Mouse (Mus musculus): Measurements from ENCODE around the gene Pax4. TPM values are rescaled to one million over a fixed set of nuclear protein-coding genes. Genes with fewer than 3 reads are reported as not detected.

Pax4 gene
- 0.07 and 0.19 TPM in 2 replicates for polyA plus RNA-seq (2012; rRNA removed)

DNA sequence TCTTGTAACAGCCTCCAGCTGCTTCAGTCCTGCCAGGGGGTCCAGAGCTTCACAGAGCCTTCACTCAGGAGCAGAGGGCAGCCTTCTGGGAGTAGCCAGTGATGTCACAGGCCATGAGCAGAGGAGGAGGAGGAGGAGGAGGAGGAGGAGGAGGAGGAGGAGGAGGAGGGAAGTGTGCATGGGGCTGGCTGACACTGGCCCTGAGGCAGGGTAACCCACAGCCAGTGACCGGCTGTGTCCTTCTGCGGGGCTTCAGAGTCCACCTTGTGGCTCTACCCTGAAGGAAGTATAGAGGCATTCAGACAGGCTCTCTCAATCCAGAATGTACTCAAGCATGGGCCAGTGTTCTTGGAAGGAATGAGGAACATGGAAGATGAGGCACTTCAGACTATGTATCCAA, at the start of gene Pax4:
Gene Pax4, minus strand, starts transcription at position 101 of the 400 bp plus-strand sequence.

DNA sequence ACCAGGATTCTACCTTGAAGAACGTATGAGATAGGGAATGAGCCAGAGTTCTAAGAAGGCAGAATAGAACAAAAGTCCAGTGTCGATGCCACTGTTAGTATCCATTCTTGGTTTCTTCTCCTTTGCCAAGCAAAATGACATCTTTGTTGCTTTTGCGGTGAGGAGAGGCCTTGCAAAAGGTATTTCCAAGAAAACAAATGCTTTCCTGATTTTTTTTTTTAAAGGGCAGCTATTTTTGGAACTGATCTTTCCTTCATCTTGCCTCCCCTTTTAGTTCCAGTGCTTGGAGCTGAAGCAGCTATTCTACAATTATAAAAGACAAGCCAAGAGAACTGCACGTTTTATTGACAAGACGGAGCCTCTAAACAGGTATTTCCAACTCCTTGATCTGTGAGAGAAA, 25.7 kb upstream of the Pax4 start, which contains the start of gene Snd1:
Gene Snd1, plus strand, starts transcription at position 301 of the 400 bp plus-strand sequence.

DNA sequence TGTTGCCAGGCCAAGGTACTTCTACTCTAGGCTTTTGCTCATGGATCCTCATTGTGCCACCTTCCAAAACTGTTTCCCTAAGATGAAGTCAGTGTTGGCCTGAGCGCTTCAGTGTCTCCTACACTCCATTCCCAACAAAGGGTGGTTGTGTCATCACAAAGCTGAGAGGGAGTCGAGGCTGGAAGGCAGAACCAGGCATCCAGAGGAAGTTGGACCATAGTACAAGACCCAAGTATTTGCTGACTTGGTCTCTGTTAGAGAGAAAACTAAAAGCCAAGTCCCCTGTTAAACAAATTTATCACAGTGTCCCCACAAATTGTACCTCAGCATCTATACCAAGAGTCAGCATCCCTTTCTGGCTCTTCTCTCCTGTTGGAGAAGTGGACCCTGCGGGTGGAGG, 20.9 kb downstream of the Pax4 start, which contains the start of gene Gcc1:
Gene Gcc1, minus strand, starts transcription at position 101 of the 400 bp plus-strand sequence.

DNA sequence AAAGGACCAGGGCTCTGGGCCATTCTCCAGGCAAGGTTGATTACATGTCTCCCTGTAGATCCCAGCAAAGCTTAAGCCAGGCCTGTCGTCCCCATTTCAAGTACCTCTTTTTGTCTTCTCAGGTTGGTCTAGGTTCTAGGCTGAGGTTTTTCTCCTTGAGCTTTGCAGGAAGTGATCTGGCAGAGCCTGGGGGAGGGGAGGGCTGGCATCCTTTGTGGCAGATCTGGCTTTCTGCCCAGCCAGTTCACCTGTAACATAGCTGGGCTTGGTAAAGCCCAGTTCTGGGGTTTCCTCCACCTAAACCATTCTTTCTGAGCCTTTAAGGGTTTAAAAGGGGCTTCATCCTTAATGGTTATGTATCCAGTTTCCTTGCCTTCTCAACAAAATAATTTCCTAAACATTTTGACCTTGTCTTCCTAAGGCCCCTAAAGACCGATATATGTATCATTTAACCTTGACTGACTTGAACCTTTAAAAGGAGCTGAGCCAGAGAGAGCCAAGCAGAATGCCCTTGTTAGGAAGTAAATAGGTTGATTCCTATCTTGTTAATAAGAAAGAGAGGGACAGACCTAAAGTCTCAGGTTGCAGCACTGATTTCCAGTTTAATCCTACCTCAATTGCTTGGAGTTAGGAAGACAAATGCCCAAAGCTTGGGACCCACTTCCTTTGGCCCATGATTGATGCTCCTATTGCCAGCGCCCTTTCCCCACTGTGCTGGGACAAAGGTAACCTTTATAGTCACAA, 21.9 kb downstream of the Pax4 start, which contains the start of gene Fscn3:
Gene Fscn3, plus strand, starts transcription at position 694 of the 744 bp plus-strand sequence.

DNA sequence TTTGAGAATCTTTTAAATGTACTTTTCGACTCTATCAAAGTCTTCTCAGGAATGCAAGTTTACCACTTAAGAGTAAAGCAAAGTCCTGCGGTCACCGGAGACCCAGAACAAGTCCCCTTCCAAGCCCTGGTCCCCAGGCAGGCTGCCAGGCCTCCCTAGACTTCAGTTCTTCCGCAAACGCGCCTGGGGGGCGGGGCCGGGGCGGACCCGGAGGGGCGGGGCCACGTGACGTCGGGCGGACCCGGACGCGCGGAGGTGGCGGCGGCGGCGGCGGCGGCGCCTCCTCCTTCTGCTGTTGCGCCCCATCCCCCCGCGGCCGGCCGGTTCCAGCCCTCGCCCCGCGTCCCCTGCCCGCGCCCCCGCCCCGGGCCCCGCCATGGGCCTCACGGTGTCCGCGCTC, 25.8 kb downstream of the Pax4 start, which contains the start of gene Arf5:
Gene Arf5, plus strand, starts transcription at position 248 of the 400 bp plus-strand sequence.

DNA sequence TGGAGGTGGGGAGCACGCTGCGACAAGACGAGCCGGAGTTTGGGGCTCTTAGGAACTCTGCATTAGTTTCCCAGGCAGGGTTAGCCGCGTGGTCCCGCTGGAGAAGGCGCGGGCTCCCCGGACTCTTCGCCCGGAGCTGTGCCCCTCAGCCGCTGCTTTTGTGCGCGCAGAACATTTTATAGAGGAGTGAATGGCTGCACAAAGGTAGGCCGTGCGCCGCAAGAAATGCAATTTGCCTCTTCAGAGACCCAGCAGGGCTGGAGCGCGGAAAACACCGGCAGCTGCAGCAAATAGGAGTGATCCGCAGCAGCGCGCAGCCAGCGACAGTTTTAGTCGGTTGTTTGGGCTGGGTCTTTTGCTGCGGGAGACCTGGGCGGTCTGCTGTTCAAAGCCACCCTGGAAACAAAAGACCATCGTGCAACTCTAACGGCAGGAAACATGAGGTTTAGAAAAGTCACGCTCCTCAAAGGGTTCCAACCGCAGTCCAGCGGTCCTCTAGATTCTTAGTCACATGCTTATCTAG, 51.4 kb downstream of the Pax4 start, which contains the start of gene Zfp800:
Gene Zfp800, minus strand, starts transcription at position 325 of the 523 bp plus-strand sequence.

Other genes starting within 250 kb of the Pax4 start
- gene Zfp800, start 51.3 kb downstream of the Pax4 start, polyA plus RNA-seq (2012; rRNA removed) = 7.3 and 7.7 TPM in 2 replicates
- 342 and 357 TPM in 2 replicates for gene Arf5, start 25.8 kb downstream of the Pax4 start, polyA plus RNA-seq (2012; rRNA removed)
- 0.05 and 0.11 TPM in 2 replicates for gene Fscn3, start 21.6 kb downstream of the Pax4 start, polyA plus RNA-seq (2012; rRNA removed)
- gene Gcc1, start 21.0 kb downstream of the Pax4 start, polyA plus RNA-seq (2012; rRNA removed) = 8.4 and 9.3 TPM in 2 replicates
- 65.3 and 80.5 TPM in 2 replicates for gene Snd1, start 25.8 kb upstream of the Pax4 start, polyA plus RNA-seq (2012; rRNA removed)

All from central nervous system, embryonic 14 days (tissue).